Mouse (Mus musculus): ENCODE results near the gene Xiap. TPM values are rescaled to one million over a fixed set of nuclear protein-coding genes. Genes with fewer than 3 reads are reported as not detected.
A peak's percentile ranks its signal among the peaks of the same experiment; 100 is the strongest.

Gene Xiap
- polyA plus RNA-seq, 1 experiment = 46.3 TPM

DNA sequence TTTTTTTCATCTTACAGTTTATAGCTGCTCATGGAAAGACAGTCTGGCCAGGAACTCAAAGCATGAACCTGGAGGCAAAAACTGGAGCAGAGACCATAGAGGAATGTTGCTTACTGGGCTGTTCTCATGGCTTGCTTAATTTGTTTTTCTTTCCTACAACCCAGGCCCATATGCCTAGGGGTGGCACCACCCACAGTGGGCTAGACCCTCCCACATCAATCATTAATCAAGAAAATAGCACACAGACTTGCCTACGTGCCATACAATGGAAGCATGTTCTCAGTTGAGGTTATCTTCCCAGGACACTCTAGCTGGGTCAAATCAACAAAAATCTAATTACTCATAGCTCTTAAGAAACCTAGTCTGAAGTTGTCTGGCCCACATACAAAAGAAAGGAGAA lies 4.1 kb downstream of the Xiap start:
- Histone ChIP-seq H3K27ac (ENCODE audit: insufficient read depth, low read length) (no peak overlapping the region), H3K4me3 (replicated peaks; ENCODE audit: insufficient read depth, low read depth, low read length) (no peak overlapping the region), H3K27me3 (ENCODE audit: control insufficient read depth, insufficient read depth, low read length) (no peaks in the 10 kb centered on the region), H3K4me1 (ENCODE audit: control insufficient read depth, insufficient read depth, low read length) (peaks cover 3% of the 10 kb centered on the region; the same call in 1 of the 2 replicates)
- no peak for TF ChIP-seq POLR2A (IDR thresholded peaks at IDR 0.05; ENCODE audit: borderline replicate concordance, insufficient read depth, low read length)
- TF ChIP-seq CTCF (IDR thresholded peaks at IDR 0.05; ENCODE audit: borderline replicate concordance, insufficient read depth, low read depth, low read length) = no peak
- WGBS = 94% methylated on average over 1 of the region's 1 CpGs
- DNase-seq = no peak

DNA sequence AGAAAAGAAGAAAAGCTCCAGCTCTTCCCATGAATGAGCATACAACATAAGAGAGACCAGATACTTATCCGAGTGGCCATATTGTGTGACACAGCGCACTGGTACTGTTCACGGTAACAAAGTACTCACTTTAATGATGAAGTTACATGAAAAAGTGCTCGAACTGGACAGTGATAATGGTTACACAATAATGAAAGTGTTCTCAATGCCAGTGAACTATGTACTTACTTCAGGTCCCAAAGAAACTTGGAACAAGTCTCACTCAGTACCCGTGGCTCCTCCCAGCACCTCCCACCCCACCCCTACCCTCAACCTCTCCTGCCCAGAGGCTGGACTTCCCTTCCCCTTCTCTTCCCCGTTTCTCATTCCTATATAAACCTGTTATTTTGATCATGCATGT lies 5.6 kb downstream of the Xiap start:
- TF ChIP-seq POLR2A (IDR thresholded peaks at IDR 0.05; ENCODE audit: borderline replicate concordance, insufficient read depth, low read length) (no peak), CTCF (IDR thresholded peaks at IDR 0.05; ENCODE audit: borderline replicate concordance, insufficient read depth, low read depth, low read length) (no peak)
- H3K27me3 ChIP-seq (ENCODE audit: control insufficient read depth, insufficient read depth, low read length) = no peaks in the 10 kb centered on the region
- DNase-seq = no peak
- no peak overlapping the region for H3K27ac ChIP-seq (ENCODE audit: insufficient read depth, low read length)
- 84% methylated on average over 6 of the region's 6 CpGs for WGBS
- no peak overlapping the region for H3K4me3 ChIP-seq (replicated peaks; ENCODE audit: insufficient read depth, low read depth, low read length)
- peaks cover 3% of the 10 kb centered on the region; the same call in 1 of the 2 replicates for H3K4me1 ChIP-seq (ENCODE audit: control insufficient read depth, insufficient read depth, low read length)

DNA sequence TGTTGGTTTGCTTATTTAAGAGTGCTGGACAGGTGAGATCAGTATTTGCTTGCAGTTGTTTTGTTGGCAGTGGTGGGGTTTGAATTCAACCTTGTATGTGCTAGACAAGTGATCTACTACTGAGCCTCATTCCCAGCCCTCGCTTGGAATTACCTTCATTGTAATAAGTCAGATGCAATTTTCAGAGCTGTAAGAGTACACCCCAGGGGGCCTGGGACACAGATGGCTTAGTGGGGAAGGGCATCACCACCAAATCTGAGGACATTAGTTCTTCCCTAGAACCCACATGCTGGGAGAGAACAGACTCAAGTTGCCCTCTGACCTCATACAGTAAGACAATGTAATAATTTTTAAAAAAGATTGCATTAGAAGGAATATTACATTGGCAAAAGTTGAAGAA lies 7.3 kb downstream of the Xiap start:
- no peak for TF ChIP-seq CTCF (IDR thresholded peaks at IDR 0.05; ENCODE audit: borderline replicate concordance, insufficient read depth, low read depth, low read length)
- no peak for TF ChIP-seq POLR2A (IDR thresholded peaks at IDR 0.05; ENCODE audit: borderline replicate concordance, insufficient read depth, low read length)
- Histone ChIP-seq H3K4me1 (ENCODE audit: control insufficient read depth, insufficient read depth, low read length) (peaks cover 3% of the 10 kb centered on the region; the same call in 1 of the 2 replicates), H3K4me3 (replicated peaks; ENCODE audit: insufficient read depth, low read depth, low read length) (no peak overlapping the region), H3K27ac (ENCODE audit: insufficient read depth, low read length) (no peak overlapping the region), H3K27me3 (ENCODE audit: control insufficient read depth, insufficient read depth, low read length) (no peaks in the 10 kb centered on the region)
- peak; percentile 15 to 31 for DNase-seq
- 31% methylated on average over 1 of the region's 1 CpGs for WGBS

DNA sequence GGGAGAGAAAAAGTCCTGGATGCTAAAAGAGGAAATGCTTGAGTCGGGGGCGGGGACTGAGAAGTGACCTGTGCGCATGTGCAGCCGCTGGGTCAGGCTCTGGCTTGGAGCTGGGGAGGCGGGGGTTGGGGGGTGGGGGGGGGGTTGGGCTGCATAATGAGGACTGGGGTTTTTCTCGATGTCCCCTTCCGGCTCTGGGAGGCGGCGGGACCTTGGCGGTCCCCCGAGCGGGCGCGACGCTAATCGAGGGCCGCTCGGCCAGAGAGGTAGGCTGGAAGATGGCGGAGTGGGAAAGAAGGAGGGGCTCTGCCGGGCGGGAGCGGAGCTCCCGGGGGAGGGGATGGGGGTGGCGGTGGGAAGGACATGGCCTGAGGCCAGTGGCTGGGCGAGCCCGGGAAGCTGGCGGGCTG lies 8.3 kb downstream of the Xiap start:
- Histone ChIP-seq H3K4me1 (ENCODE audit: control insufficient read depth, insufficient read depth, low read length) (peaks cover 3% of the 10 kb centered on the region; the same call in 1 of the 2 replicates), H3K27me3 (ENCODE audit: control insufficient read depth, insufficient read depth, low read length) (no peaks in the 10 kb centered on the region), H3K27ac (ENCODE audit: insufficient read depth, low read length) (peak overlapping the region; percentile 93), H3K4me3 (replicated peaks; ENCODE audit: insufficient read depth, low read depth, low read length) (peak overlapping the region; percentile 98)
- no peak for TF ChIP-seq POLR2A (IDR thresholded peaks at IDR 0.05; ENCODE audit: borderline replicate concordance, insufficient read depth, low read length)
- TF ChIP-seq CTCF (IDR thresholded peaks at IDR 0.05; ENCODE audit: borderline replicate concordance, insufficient read depth, low read depth, low read length) = no peak
- 13% methylated on average over 17 of the region's 27 CpGs for WGBS
- DNase-seq = peak; percentile 76 to 80

DNA sequence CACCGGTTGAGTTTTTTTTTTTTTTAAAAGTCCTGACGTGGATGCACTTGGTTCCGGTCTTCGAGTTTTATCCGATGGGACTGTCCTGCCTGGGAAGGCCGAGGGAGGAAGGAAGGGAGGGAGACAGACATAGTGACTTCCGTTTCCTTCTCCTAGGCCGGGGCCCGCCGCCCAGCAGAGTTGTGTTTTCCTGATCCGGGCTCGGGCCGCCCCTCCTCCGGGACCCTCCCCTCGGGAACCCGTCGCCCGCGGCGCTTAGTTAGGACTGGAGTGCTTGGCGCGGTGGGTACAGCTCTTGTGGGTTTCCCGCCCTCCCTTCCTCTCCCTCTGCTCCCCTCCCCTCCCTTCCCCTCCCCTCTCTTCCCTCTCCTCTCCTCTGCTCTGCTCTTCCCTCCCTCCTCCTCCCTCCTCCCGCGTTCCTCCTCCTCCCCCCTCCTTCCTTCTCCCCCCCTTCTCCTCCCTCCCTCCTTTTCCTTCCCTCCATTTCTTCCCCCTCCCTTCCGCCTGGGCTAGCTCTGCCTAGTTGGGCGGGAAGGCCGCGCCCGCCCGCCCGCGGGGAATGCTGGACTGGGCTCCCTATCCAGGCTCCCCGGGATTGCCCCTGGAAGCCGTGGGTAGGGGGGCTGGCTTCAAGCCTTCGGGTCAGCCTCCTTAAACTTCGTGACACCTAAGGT lies 8.9 kb downstream of the Xiap start:
- H3K27ac ChIP-seq (ENCODE audit: insufficient read depth, low read length) = peak overlapping the region; percentile 93
- H3K4me3 ChIP-seq (replicated peaks; ENCODE audit: insufficient read depth, low read depth, low read length) = peak overlapping the region; percentile 98
- TF ChIP-seq CTCF (IDR thresholded peaks at IDR 0.05; ENCODE audit: borderline replicate concordance, insufficient read depth, low read depth, low read length) (no peak), POLR2A (IDR thresholded peaks at IDR 0.05; ENCODE audit: borderline replicate concordance, insufficient read depth, low read length) (no peak)
- WGBS = 6% methylated on average over 9 of the region's 37 CpGs
- H3K4me1 ChIP-seq (ENCODE audit: control insufficient read depth, insufficient read depth, low read length) = peaks cover 3% of the 10 kb centered on the region; the same call in 1 of the 2 replicates
- peak; percentile 79 to 82 for DNase-seq
- H3K27me3 ChIP-seq (ENCODE audit: control insufficient read depth, insufficient read depth, low read length) = no peaks in the 10 kb centered on the region

DNA sequence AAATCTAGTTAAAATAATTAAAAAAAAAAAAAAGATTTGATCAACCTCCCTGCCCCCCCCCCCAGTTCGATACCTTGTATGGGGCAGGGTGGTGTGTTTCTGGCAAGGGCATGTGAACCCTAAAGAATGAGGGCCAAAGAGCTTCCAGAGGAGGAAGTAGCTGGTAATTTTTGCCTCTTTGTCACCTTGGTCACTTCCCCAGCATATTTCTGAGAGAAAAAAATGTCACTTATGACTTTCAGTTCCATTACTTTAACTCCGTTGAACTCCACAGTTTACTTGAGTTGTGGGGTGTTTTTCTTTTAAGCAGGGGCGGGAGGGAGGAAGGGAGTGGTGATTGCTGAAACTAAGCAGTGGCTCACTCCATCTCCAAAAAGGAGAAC lies 9.4 kb downstream of the Xiap start:
- H3K4me3 ChIP-seq (replicated peaks; ENCODE audit: insufficient read depth, low read depth, low read length) = peak overlapping the region; percentile 98
- 9% methylated on average over 3 of the region's 3 CpGs for WGBS
- peaks cover 3% of the 10 kb centered on the region; the same call in 1 of the 2 replicates for H3K4me1 ChIP-seq (ENCODE audit: control insufficient read depth, insufficient read depth, low read length)
- H3K27ac ChIP-seq (ENCODE audit: insufficient read depth, low read length) = peak overlapping the region; percentile 7; the same call in 1 of the 2 replicates
- TF ChIP-seq CTCF (IDR thresholded peaks at IDR 0.05; ENCODE audit: borderline replicate concordance, insufficient read depth, low read depth, low read length) (no peak), POLR2A (IDR thresholded peaks at IDR 0.05; ENCODE audit: borderline replicate concordance, insufficient read depth, low read length) (no peak)
- DNase-seq = no peak
- H3K27me3 ChIP-seq (ENCODE audit: control insufficient read depth, insufficient read depth, low read length) = no peaks in the 10 kb centered on the region

DNA sequence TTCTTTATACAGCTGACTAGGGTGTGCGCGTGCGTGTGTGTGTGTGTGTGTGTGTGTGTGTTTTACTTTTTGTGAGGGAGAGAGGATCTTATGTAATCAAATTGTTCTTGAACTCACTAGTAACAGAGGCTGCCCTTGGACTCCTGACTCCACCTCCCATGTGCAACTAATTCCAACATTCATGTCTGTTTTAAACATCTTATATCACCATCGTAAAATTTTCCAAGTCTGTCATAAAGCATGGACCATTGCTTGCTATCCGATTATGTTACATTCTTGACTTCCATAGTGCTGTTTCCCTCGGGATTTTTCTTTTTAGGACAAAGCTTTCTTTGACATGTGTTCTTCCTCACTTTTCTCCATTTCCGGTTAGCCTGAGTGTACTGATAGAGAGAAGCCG lies 28.3 kb downstream of the Xiap start:
- TF ChIP-seq POLR2A (IDR thresholded peaks at IDR 0.05; ENCODE audit: borderline replicate concordance, insufficient read depth, low read length) (no peak), CTCF (IDR thresholded peaks at IDR 0.05; ENCODE audit: borderline replicate concordance, insufficient read depth, low read depth, low read length) (no peak)
- no peaks in the 10 kb centered on the region for H3K27me3 ChIP-seq (ENCODE audit: control insufficient read depth, insufficient read depth, low read length)
- DNase-seq = no peak
- H3K27ac ChIP-seq (ENCODE audit: insufficient read depth, low read length) = no peak overlapping the region
- WGBS = 83% methylated on average over 8 of the region's 8 CpGs
- H3K4me1 ChIP-seq (ENCODE audit: control insufficient read depth, insufficient read depth, low read length) = no peaks in the 10 kb centered on the region
- H3K4me3 ChIP-seq (replicated peaks; ENCODE audit: insufficient read depth, low read depth, low read length) = no peak overlapping the region

DNA sequence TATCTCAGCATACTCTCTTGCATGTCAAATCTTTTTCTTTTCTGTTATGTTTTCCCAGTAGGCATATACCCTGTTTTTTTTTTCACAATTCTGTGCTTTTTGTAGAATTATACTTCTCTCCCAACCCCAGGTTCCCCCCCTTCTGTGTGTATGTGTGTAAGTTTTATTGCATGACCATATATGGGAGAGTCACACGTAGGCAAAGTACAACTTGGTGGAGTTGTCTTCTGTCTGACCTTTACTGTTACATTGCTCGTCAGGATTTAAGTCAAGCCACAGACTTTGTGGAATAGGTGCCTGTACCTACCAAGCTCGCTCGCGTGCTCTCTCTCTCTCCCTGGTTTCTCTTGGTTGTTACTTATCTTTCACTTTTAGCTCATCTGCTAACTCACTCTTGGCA lies 28.7 kb downstream of the Xiap start:
- Histone ChIP-seq H3K27ac (ENCODE audit: insufficient read depth, low read length) (no peak overlapping the region), H3K27me3 (ENCODE audit: control insufficient read depth, insufficient read depth, low read length) (no peaks in the 10 kb centered on the region), H3K4me1 (ENCODE audit: control insufficient read depth, insufficient read depth, low read length) (no peaks in the 10 kb centered on the region), H3K4me3 (replicated peaks; ENCODE audit: insufficient read depth, low read depth, low read length) (no peak overlapping the region)
- no peak for DNase-seq
- no peak for TF ChIP-seq POLR2A (IDR thresholded peaks at IDR 0.05; ENCODE audit: borderline replicate concordance, insufficient read depth, low read length)
- no peak for TF ChIP-seq CTCF (IDR thresholded peaks at IDR 0.05; ENCODE audit: borderline replicate concordance, insufficient read depth, low read depth, low read length)
- WGBS = 92% methylated on average over 5 of the region's 5 CpGs
